Mouse (Mus musculus) liver, embryonic 14.5 days (tissue): Measurements from ENCODE around the gene Esrrg. TPM values are rescaled to one million over a fixed set of nuclear protein-coding genes. Genes with fewer than 3 reads are reported as not detected.
A peak's percentile ranks its signal among the peaks of the same experiment; 100 is the strongest.

Experiments
- ATAC-seq: fragments of 200-750 bp; cut with Nextera tagmentation; 2 replicates; pipeline ENCODE4 v1.8.0; 2017; ENCODE audit warnings: moderate number of reproducible peaks, mild to moderate bottlenecking, moderate library complexity; ENCODE audit not compliant: insufficient read depth
- DNase-seq, 3 experiments: peaks; one replicate each; pipeline ENCODE4 v3.0.0-alpha.2; 2012 to 2013; ENCODE audit warnings: low read depth in 3 of 3, low spot score in 3 of 3
- H3K27ac ChIP-seq: fragments of 300-500 bp; sonication (generic); 2 replicates; pipeline ENCODE4 v1.5.1; 2014; ENCODE audit warnings: moderate library complexity, mild to moderate bottlenecking, control low read depth, inconsistent platforms
- H3K27me3 ChIP-seq: fragments of 300-500 bp; sonication (generic); 2 replicates; pipeline ENCODE4 v1.6.1; 2014; ENCODE audit warnings: mild to moderate bottlenecking, low read length, moderate library complexity; ENCODE audit not compliant: control insufficient read depth, insufficient read depth
- H3K36me3 ChIP-seq: fragments of 300-500 bp; sonication (generic); replicated peaks from 2 replicates; pipeline ENCODE4 v1.6.1; 2014; ENCODE audit warnings: low read depth; ENCODE audit not compliant: control insufficient read depth, insufficient read depth
- H3K4me1 ChIP-seq, 2 experiments: fragments of 200-500 bp in 1 of 2; fragments of 300-500 bp in 1 of 2; sonication (generic) in 1 of 2; replicated peaks; 2 replicates each; pipeline ENCODE4 v1.6.1; 2012 to 2014; ENCODE audit warnings: antibody characterized with exemption in 1 of 2, inconsistent platforms in 1 of 2, low read length in 1 of 2; ENCODE audit not compliant: control insufficient read depth in 2 of 2, insufficient read depth in 2 of 2
- H3K4me2 ChIP-seq: fragments of 300-500 bp; sonication (generic); 2 replicates; pipeline ENCODE4 v1.6.1; 2014; ENCODE audit warnings: low read depth, mild to moderate bottlenecking, control low read depth, moderate library complexity
- H3K4me3 ChIP-seq, 2 experiments: fragments of 200-500 bp in 1 of 2; fragments of 300-500 bp in 1 of 2; sonication (generic) in 1 of 2; 2 replicates each; pipeline ENCODE4 v1.5.1; 2012 to 2014; ENCODE audit warnings: low read depth in 2 of 2, low read length in 2 of 2, mild to moderate bottlenecking in 2 of 2, control low read depth in 1 of 2, inconsistent platforms in 1 of 2, moderate library complexity in 1 of 2; ENCODE audit not compliant: insufficient read depth in 1 of 2
- H3K9ac ChIP-seq: fragments of 300-500 bp; sonication (generic); replicated peaks from 2 replicates; pipeline ENCODE4 v1.6.1; 2014; ENCODE audit warnings: mild to moderate bottlenecking, control low read depth, moderate library complexity
- H3K9me3 ChIP-seq: fragments of 300-500 bp; sonication (generic); 2 replicates; pipeline ENCODE4 v1.6.1; 2016; ENCODE audit warnings: low read length, mixed read lengths; ENCODE audit not compliant: control insufficient read depth
- CTCF ChIP-seq: IDR thresholded peaks from 2 replicates; pipeline ENCODE4 v1.5.1; 2016; ENCODE audit warnings: antibody characterized with exemption, low read depth, control low read depth
- EP300 ChIP-seq: IDR thresholded peaks from 2 replicates; pipeline ENCODE4 v1.6.1; 2016; ENCODE audit warnings: antibody characterized with exemption, low read depth
- WGBS: fragments of 180-500 bp; shearing (Covaris S2); extraction: QIAGEN DNeasy Blood & Tissue Kit; methylation state at CpG from one replicate; pipeline ENCODE4 v1.1.7; 2014; ENCODE audit not compliant: insufficient replicate concordance; 5-methylcytosine and 5-hydroxymethylcytosine counted together
- polyA plus RNA-seq, 2 experiments: library from polyadenylated mRNA; depleted of rRNA in 1 of 2; stranded (reverse) in 1 of 2; unstranded in 1 of 2; fragments of >200 nt; fragmentation: Nextera tagmentation in 1 of 2; extraction: Ambion mirVana in 1 of 2; gene quantifications; 2 replicates each; pipeline versions ENCODE4 v1.2.1 to v1.2.3; 2012 to 2014

Gene Esrrg
- polyA plus RNA-seq, 2 experiments = 0.03 TPM

DNA sequence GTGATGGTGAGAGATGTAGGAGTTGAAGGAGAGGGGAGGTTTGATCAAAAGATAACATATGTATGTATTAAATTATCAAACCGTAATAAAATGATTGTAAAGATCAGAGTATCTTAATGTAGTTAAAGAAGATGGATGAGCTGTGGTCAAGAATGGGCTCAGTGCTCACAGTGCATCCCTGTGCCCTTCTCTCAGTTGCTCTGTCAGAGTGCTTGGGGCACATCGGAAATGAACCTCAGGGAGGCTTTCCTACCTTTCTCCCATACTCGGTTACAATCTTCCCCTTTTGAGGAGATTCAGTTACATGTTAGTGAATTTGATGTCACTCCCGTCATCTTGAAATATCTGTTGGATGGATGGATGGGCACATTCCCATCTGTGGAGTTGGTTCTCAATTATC, 359.8 kb downstream of the Esrrg start:
- DNase-seq = no peak
- H3K9ac ChIP-seq = no peak overlapping the region
- no peak overlapping the region for H3K4me2 ChIP-seq
- H3K4me1 ChIP-seq = no peaks in the 10 kb centered on the region
- H3K36me3 ChIP-seq = no peaks in the 10 kb centered on the region
- H3K9me3 ChIP-seq = no peaks in the 10 kb centered on the region
- H3K27ac ChIP-seq = no peak overlapping the region
- ATAC-seq = no peak
- no peak overlapping the region for H3K4me3 ChIP-seq
- WGBS = 69% methylated on average over 4 of the region's 4 CpGs
- no peaks in the 10 kb centered on the region for H3K27me3 ChIP-seq
- TF ChIP-seq EP300 (no peak), CTCF (no peak)

DNA sequence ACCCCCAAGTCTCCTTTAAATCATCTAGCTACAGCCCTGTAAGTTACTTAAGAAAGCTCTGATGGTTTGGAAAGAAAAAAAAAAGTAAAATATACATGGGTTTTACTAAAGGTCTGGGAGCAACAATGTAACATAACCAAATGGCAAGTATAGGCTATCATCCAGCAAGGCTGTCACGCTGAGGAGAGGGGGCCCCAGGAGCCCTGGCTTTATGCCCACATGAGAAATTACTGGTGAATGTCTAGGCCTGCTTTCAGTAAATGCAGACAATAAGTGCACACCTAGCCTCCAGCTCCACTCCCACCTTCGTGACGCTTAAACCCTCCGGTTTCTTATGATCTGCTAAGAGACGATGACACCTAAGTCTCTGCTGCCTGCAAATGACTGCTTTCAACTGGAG, 360.9 kb downstream of the Esrrg start:
- Histone ChIP-seq H3K9me3 (no peaks in the 10 kb centered on the region), H3K27me3 (no peaks in the 10 kb centered on the region), H3K27ac (no peak overlapping the region), H3K4me1 (no peaks in the 10 kb centered on the region), H3K9ac (no peak overlapping the region), H3K36me3 (no peaks in the 10 kb centered on the region), H3K4me2 (no peak overlapping the region), H3K4me3 (no peak overlapping the region)
- no peak for ATAC-seq
- TF ChIP-seq CTCF (no peak), EP300 (no peak)
- WGBS = 73% methylated on average over 5 of the region's 5 CpGs
- DNase-seq = no peak

DNA sequence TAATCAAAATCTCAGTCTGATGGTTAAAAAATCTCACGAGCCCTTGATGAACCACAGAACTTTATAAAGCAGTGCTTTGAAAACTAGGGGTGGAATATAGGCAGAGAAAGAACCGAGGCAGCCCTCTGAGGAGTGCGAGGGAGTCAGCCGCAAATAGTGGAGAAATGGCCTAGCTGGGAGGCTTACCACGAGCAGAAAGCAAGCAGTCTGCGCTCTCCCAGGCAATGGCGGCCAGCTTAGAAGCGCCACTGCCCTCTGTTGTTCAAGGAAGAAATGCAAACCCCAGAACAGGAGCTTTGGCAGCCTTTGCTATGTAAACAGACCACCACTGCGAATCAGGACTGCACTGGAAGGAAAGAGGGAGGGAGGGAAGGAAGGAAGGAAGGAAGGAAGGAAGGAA, 365.8 kb downstream of the Esrrg start:
- Histone ChIP-seq H3K9ac (no peak overlapping the region), H3K4me2 (no peak overlapping the region), H3K36me3 (no peaks in the 10 kb centered on the region), H3K27me3 (no peaks in the 10 kb centered on the region), H3K4me1 (no peaks in the 10 kb centered on the region), H3K9me3 (no peaks in the 10 kb centered on the region), H3K4me3 (no peak overlapping the region), H3K27ac (no peak overlapping the region)
- 21% methylated on average over 9 of the region's 9 CpGs for WGBS
- peak; percentile 50 for TF ChIP-seq CTCF
- TF ChIP-seq EP300 = no peak
- no peak for DNase-seq
- ATAC-seq = no peak

DNA sequence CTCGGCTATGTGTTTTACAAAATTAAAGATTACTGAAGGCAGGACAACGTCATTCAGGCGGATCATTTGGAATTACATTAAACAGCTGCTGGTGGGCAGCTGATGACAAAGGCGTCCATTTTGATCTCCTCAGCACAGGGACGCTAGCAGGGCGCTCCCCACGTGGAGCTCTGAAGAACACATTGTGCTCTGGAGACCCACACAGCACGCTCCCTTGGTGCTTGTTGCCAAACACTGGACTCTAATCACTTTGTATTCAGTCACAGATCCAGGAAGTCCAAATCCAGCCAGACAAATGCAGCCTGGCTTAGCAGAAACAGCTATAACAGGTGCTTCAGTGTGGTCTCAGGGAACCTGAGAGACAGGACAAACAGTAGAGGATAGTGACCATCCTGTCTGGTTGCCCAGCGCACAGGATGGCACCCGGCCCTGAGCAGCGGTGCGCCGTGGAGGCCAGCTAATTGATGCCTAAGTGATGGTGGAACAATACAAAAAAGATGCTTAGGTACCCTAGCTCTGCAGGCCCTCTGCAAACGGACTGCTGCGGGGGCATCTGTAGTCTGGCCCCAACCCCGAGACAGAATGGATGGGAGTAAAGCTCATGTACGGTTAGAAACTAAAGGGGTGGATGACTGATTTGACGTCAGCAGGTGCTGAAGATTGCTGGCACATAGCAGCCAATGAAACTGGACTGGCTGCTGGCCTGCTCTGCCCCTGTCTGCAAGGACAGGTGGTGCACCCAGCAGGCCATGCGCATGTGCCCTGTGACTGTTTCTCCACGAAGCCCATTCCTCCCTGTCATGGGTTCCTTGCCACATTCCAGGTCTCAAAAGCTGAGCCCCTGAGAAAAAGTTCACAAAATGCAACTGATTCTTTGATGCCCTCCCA, 367.1 kb downstream of the Esrrg start:
- DNase-seq (no peak), ATAC-seq (no peak)
- Histone ChIP-seq H3K36me3 (no peaks in the 10 kb centered on the region), H3K9me3 (no peaks in the 10 kb centered on the region), H3K27ac (no peak overlapping the region), H3K27me3 (no peaks in the 10 kb centered on the region), H3K4me2 (no peak overlapping the region), H3K4me1 (no peaks in the 10 kb centered on the region), H3K9ac (no peak overlapping the region), H3K4me3 (no peak overlapping the region)
- TF ChIP-seq EP300 = no peak
- WGBS = 76% methylated on average over 20 of the region's 20 CpGs

DNA sequence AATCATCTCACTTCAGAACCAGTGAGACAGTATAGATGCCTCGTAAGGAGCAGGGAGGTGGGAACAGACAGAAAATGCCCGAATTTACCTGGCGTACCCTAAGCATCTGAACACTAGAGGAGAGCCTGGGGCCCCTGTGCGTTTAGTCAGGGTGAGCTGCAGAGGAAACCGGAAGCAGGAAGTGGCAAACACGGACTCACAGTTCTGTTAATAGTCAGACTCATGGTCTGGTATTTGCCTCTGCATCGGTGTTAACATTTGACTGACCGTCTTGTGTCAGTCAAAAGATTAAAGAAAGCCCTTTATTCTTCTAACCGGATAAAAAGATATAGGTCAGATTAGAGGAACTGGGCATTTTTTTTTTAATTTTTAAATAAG, 367.8 kb downstream of the Esrrg start:
- Histone ChIP-seq H3K36me3 (no peaks in the 10 kb centered on the region), H3K9ac (no peak overlapping the region), H3K27me3 (no peaks in the 10 kb centered on the region), H3K27ac (no peak overlapping the region), H3K4me2 (no peak overlapping the region), H3K4me3 (no peak overlapping the region), H3K4me1 (no peaks in the 10 kb centered on the region), H3K9me3 (no peaks in the 10 kb centered on the region)
- WGBS = 37% methylated on average over 9 of the region's 9 CpGs
- DNase-seq (no peak), ATAC-seq (no peak)
- TF ChIP-seq EP300 (no peak), CTCF (no peak)
